Mouse (Mus musculus): ENCODE data around the gene Metap1d.
A peak's percentile ranks its signal among the peaks of the same experiment; 100 is the strongest.

The Metap1d gene

GRCm38 (mm10) chr2:71453161-71453916 is at the start of gene Metap1d:
TSS of gene Metap1d (plus strand) at chr2:71453276.
- DNase-seq (ENCODE audit: low spot score) = peak; percentile 99

GRCm38 (mm10) chr2:71405613-71406012 is 47.5 kb upstream of the Metap1d start:
- DNase-seq (ENCODE audit: low spot score) = no peak

DNA sequence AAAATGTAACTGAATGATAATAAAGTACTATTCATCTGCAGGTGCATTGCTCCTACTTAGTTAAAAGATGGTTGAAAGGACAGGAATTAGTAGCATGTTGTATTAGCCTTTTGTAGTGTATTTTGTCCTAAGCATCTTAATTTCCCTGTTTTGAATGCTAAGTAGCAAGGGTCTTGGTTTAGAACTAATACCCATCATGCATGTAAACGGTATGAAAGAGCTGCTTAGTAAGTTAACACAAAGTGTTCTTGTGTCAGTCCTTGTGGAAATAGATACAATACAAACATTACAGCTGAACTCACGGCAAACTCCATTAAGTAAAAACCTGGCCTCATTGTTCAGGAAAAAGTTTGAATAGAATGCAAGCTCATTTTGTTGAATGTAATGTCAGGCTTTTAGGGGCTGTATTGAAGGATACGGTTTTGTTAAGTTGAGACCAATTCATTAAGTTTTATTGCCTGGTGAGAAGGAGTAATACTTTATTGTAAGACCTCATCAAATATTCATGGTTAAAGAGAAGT is 34.3 kb upstream of the Metap1d start:
- no peak for DNase-seq (ENCODE audit: low spot score)

DNA sequence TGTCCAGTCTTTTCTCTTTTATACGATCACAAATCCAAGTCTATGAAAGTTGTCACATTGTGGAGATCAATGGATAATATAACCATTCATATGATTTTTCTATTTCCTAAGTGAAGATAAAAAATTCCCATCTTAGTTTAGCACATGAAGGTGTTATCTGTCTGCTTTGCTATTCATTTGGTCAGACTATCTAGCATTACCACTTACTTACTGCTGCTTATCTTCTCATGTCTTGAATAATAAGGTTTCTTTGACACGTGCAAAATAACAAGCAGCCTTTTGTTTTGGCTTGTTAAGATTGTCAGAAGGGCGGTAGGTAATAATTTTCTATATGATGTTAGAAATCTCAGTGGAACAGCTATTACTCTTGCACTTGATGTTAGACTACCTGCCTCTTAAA is 33.7 kb upstream of the Metap1d start:
- no peak for DNase-seq (ENCODE audit: low spot score)

DNA sequence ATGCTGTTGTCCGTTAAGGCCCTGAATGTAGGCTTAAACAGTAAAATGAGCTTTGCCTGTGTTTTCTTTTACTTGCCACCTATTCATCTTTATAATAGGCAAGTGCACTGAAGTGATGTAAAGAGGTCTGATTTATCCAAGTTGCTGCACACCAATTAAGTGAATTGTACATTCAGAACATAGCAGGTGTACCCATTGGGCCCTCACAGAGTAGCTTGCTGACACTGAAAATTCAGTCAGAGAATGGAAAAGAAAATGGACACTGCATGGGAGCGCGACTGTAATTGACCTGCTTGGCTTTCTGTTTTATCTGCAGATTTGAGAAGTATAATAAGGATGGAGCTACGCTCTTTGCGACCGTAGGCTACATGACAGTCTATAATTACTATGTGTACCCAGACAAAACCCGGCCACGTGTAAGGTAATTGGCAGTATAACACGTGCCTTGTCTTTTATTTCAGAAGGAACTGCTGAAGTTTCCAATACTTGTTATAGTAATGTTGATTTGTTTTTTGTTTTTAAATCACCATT is 32.1 kb upstream of the Metap1d start:
- DNase-seq (ENCODE audit: low spot score) = no peak

GRCm38 (mm10) chr2:71424545-71424944 is 28.5 kb upstream of the Metap1d start:
- DNase-seq (ENCODE audit: low spot score) = no peak

- no peak for DNase-seq (ENCODE audit: low spot score)
These were observed 17.6 kb upstream of the Metap1d start for GRCm38 (mm10) chr2:71435440-71435839.

GRCm38 (mm10) chr2:71443376-71443775 is 9.7 kb upstream of the Metap1d start:
- no peak for DNase-seq (ENCODE audit: low spot score)

DNA sequence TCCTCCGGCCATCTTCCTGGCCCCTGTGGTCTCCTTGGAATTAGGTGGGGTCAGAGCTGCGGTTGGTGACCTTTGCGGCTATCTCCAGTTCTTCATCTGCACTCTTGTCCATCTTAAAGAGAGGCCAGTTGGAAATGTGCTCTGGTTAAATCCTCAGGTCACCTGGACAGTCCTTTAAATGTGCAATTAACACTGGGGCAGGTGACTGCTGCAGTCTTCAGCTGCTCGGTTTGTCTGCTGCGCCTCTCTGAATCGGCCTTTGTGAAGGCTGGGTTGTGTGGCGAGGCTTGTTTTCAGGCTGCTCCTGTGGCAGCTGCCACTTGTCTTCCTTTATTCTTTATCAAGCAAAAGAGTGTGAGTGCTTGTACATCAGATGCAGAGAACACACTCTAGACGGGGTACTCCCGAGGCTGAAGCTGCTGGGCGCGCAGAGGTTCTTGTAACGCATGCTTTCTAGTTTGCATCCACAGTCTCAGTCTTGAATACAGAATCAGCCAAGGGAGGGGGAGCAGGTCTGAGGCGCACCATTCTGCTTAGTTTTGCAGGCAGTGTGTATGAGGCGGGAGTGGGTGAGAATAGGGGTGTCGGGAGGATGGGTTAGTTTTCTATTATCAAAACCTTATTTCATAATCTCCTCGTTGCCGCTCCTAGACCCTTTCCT is 7.4 kb upstream of the Metap1d start:
- DNase-seq (ENCODE audit: low spot score) = no peak

DNA sequence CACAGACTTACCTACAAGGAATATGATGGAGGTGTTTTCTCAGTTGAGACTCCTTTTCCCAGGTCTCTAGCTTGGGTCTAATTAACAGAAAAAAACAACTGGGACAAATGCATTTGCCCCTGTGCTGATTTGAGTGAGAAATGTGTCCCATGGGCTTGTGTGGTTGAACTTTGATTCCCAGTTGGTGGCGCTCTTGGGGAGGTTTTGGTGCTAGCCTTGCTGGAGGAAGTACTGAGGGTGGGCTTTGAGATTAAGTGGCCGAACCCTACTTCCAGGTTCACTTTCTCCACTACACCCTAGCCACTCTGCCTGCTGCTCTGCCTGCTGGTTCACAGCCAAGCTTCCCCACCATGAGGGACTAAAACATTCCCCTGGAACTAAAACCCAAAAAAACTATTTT is 3.5 kb upstream of the Metap1d start:
- peak; percentile 22 for DNase-seq (ENCODE audit: low spot score)

- DNase-seq (ENCODE audit: low spot score) = peak; percentile 23
These were observed 1.3 kb upstream of the Metap1d start for GRCm38 (mm10) chr2:71451761-71452160.

GRCm38 (mm10) chr2:71453917-71454260 is 813 bp downstream of the Metap1d start:
- no peak for DNase-seq (ENCODE audit: low spot score)

- DNase-seq (ENCODE audit: low spot score) = no peak
These were observed 5.5 kb downstream of the Metap1d start for GRCm38 (mm10) chr2:71458624-71459023.

DNA sequence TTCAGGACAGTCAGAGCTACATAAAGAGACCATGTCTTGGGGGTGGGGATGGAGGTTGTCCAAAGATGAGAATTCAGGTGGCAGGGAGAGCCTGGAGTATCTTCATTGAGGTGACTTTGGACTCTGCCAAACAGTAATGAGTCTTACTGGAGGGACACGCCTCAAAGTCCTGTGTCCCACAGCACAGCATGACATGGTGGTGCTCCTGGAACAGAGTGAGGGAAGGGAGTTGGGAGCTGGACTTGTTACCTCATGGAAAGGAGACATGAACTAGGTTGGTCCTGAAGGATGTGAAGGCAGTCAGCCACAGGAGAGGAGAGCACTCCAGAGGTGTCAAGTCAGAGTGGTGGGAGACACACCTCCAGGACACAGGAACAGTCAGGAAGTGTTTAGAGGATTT is 6.6 kb downstream of the Metap1d start:
- no peak for DNase-seq (ENCODE audit: low spot score)

GRCm38 (mm10) chr2:71461139-71461538 is 8.1 kb downstream of the Metap1d start:
- DNase-seq (ENCODE audit: low spot score) = no peak

DNA sequence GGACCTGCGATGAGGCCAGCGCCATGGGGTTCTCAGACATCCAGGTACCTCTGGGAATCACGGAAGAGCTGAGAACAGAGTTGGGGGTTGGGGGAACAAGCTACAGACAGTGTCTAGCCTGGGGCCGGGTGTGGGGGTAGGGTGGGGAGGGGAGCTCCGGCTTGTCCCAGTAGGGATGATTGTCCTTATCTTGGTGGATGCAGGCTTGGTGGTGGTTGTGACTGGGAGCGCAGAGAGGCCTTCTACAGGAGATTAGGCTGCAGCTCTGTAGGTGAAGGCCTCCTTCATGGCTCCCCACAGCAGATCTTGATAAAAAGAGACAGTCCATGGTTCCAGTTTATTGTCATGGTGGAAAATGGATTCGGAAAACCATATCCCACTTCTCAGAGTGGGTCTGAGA is 8.5 kb downstream of the Metap1d start:
- no peak for DNase-seq (ENCODE audit: low spot score)

GRCm38 (mm10) chr2:71462066-71462465 is 9.0 kb downstream of the Metap1d start:
- no peak for DNase-seq (ENCODE audit: low spot score)

DNA sequence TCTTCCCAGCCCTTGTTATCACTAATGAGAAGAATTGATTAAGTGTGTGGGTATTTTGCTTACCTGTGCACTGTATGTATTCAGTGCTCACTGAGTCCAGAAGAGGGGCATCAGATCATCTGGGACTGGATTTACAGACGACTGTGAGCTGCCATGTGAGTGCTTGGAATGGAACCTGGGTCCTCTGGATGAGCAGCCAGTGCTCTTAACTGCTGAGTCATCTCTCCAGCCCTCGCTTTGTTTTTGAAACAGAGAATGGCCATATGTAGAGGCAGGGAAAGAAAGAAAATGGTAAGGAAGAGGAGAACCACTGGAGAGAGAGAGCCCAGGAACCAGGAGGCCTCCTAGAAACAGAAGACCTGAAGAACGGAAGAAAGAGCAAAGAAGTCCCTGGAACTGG is 9.5 kb downstream of the Metap1d start:
- DNase-seq (ENCODE audit: low spot score) = no peak

- DNase-seq (ENCODE audit: low spot score) = no peak
These were observed 13.0 kb downstream of the Metap1d start for GRCm38 (mm10) chr2:71466103-71466502.

GRCm38 (mm10) chr2:71466861-71467450 is 13.9 kb downstream of the Metap1d start:
- no peak for DNase-seq (ENCODE audit: low spot score)

- DNase-seq (ENCODE audit: low spot score) = no peak
These were observed 18.0 kb downstream of the Metap1d start for GRCm38 (mm10) chr2:71471094-71471493.

GRCm38 (mm10) chr2:71473830-71474229 is 20.8 kb downstream of the Metap1d start:
- peak; percentile 42 for DNase-seq (ENCODE audit: low spot score)

DNA sequence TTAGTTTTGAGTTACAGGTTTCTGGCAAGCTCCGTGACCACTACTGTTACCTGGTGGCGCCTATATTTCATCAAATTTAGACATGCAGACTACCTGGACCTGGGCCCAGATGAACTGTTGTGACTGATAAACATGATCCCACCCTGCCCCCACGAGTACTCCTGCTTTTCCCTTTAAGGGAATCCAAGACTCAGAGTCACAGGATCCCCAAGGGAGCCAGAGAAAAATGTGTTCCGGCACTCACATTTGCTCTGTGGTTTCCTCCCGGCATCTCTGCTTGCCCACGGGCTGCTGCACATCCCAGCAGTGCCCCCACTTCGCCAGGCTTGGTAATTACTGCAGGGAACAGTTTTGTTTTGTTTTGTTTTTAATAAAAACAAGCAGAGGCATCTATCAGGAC is 21.3 kb downstream of the Metap1d start:
- peak; percentile 34 for DNase-seq (ENCODE audit: low spot score)

All from embryo, embryonic 10 days (tissue).